Mouse (Mus musculus) bone marrow, adult 2 months (tissue): ENCODE measurements around the gene Primpol. TPM values are rescaled to one million over a fixed set of nuclear protein-coding genes. Genes with fewer than 3 reads are reported as not detected.

ENCODE experiments used
- H3K27ac ChIP-seq: fragments of 200-500 bp; 2 replicates; pipeline ENCODE4 v1.5.1; 2012; ENCODE audit warnings: low read depth, mild to moderate bottlenecking, control low read depth, inconsistent platforms, low read length; ENCODE audit not compliant: control insufficient read depth, poor library complexity, insufficient read depth
- H3K4me1 ChIP-seq: fragments of 200-500 bp; 2 replicates; pipeline ENCODE4 v1.6.1; 2011; ENCODE audit warnings: low read length; ENCODE audit not compliant: control insufficient read depth, insufficient read depth
- H3K4me3 ChIP-seq: fragments of 200-500 bp; replicated peaks from 2 replicates; pipeline ENCODE3; 2011; ENCODE audit warnings: mild to moderate bottlenecking, low read depth, low read length, control low read depth; ENCODE audit not compliant: control insufficient read depth
- CTCF ChIP-seq: fragments of 200-500 bp; IDR thresholded peaks from 2 replicates; pipeline ENCODE4 v1.5.1; 2011; ENCODE audit warnings: low read length, control low read depth; ENCODE audit not compliant: control insufficient read depth, insufficient read depth
- POLR2A ChIP-seq: fragments of 200-500 bp; IDR thresholded peaks from 2 replicates; pipeline ENCODE4 v1.6.1; 2011; ENCODE audit warnings: low read depth, mild to moderate bottlenecking, control low read depth, low read length, borderline replicate concordance; ENCODE audit not compliant: control insufficient read depth
- WGBS: fragments of 180-500 bp; shearing (Covaris S2); methylation state at CpG from one replicate; pipeline ENCODE4 v1.1.7; 2018; 5-methylcytosine and 5-hydroxymethylcytosine counted together
- polyA plus RNA-seq: library from polyadenylated mRNA; stranded (reverse); fragments of >200 nt; gene quantifications from 2 replicates; pipeline ENCODE4 v1.2.4, GENCODE M21; 2011; ENCODE audit warnings: low replicate concordance; ENCODE audit not compliant: missing spikeins, insufficient read depth, insufficient read length

The Primpol gene
- 7.6 and 10.7 TPM in 2 replicates for polyA plus RNA-seq

GRCm38 (mm10) chr8:46616879-46617689, at the start of gene Primpol, which contains the start of gene Casp3:
Gene Primpol, minus strand, starts transcription at chr8:46617212.
Gene Casp3, plus strand, starts transcription at chr8:46617291.
- H3K4me3 ChIP-seq, result peak within 1 kb of the TSS; percentile 94
- H3K27ac ChIP-seq, result peak within 1 kb of the TSS; percentile 87
- no peaks in the 10 kb centered on the region for H3K4me1 ChIP-seq
- TF ChIP-seq CTCF, result no peak
- TF ChIP-seq POLR2A, result peak; percentile 98
- 1% methylated on average over 54 of the region's 54 CpGs for WGBS

GRCm38 (mm10) chr8:46655919-46656318, 38.9 kb upstream of the Primpol start:
- no peak overlapping the region for H3K4me3 ChIP-seq
- 72% methylated on average over 2 of the region's 2 CpGs for WGBS
- TF ChIP-seq POLR2A (no peak), CTCF (no peak)
- H3K4me1 ChIP-seq, result no peaks in the 10 kb centered on the region
- no peak overlapping the region for H3K27ac ChIP-seq

- WGBS, result 8% methylated on average over 9 of the region's 9 CpGs
- Histone ChIP-seq H3K27ac (no peak overlapping the region), H3K4me3 (no peak overlapping the region), H3K4me1 (no peaks in the 10 kb centered on the region)
- TF ChIP-seq POLR2A (no peak), CTCF (no peak)
Measured at GRCm38 (mm10) chr8:46651872-46652271, 34.9 kb upstream of the Primpol start.

- no peak overlapping the region for H3K27ac ChIP-seq
- TF ChIP-seq POLR2A (no peak), CTCF (no peak)
- no peaks in the 10 kb centered on the region for H3K4me1 ChIP-seq
- 48% methylated on average over 4 of the region's 4 CpGs for WGBS
- no peak overlapping the region for H3K4me3 ChIP-seq
Measured at GRCm38 (mm10) chr8:46648421-46648820, 31.4 kb upstream of the Primpol start.

- Histone ChIP-seq H3K4me3 (no peak overlapping the region), H3K27ac (no peak overlapping the region), H3K4me1 (peaks cover 2% of the 10 kb centered on the region)
- 19% methylated on average over 5 of the region's 5 CpGs for WGBS
- TF ChIP-seq CTCF, result no peak
- no peak for TF ChIP-seq POLR2A
Measured at GRCm38 (mm10) chr8:46641272-46641671, 24.3 kb upstream of the Primpol start.

GRCm38 (mm10) chr8:46639852-46640251, 22.8 kb upstream of the Primpol start:
- Histone ChIP-seq H3K4me3 (no peak overlapping the region), H3K27ac (no peak overlapping the region), H3K4me1 (peaks cover 2% of the 10 kb centered on the region)
- no peak for TF ChIP-seq CTCF
- TF ChIP-seq POLR2A, result no peak
- 17% methylated on average over 5 of the region's 5 CpGs for WGBS

GRCm38 (mm10) chr8:46639010-46639571, 22.1 kb upstream of the Primpol start:
- WGBS, result 13% methylated on average over 6 of the region's 6 CpGs
- no peak overlapping the region for H3K4me3 ChIP-seq
- TF ChIP-seq POLR2A (no peak), CTCF (no peak)
- H3K27ac ChIP-seq, result peak overlapping the region; percentile 34
- peaks cover 2% of the 10 kb centered on the region for H3K4me1 ChIP-seq

GRCm38 (mm10) chr8:46630932-46631331, 13.9 kb upstream of the Primpol start:
- Histone ChIP-seq H3K4me1 (peaks cover 4% of the 10 kb centered on the region; the same call in 1 of the 2 replicates), H3K4me3 (no peak overlapping the region), H3K27ac (no peak overlapping the region)
- whole genome bisulfite sequencing, result 84% methylated on average over 4 of the region's 4 CpGs
- TF ChIP-seq CTCF (no peak), POLR2A (no peak)
